Comparison of ENCODE assay signal across 29 mouse cellular contexts in genomic region chr16:56307575-56307974, GRCm38 (mm10).
DNase-seq lines count a peak whose midpoint lies in the region; ATAC-seq lines count a peak whose summit lies in the region.
"Had no signal": no experiment of that assay in that cellular context is flagged by ENCODE, and none has a peak within 500 bp of the region (broad histone marks: within the 10 kb centered on the region; RNA-seq: fewer than 3 reads in every experiment).

No protein-coding gene starts in this region.

- no peaks in the 10 kb centered on the region for H3K36me3 ChIP-seq in embryonic facial prominence, embryonic 11.5 days (replicated peaks; ENCODE audit: control insufficient read depth, insufficient read depth, low read depth, low read length)
- H3K36me3 ChIP-seq in embryonic facial prominence, embryonic 10.5 days (replicated peaks): no peaks in the 10 kb centered on the region
- H3K36me3 ChIP-seq: heart, embryonic 10.5 days; heart, embryonic 15.5 days; hindbrain, embryonic 13.5 days; limb, embryonic 10.5 days; limb, embryonic 15.5 days; liver, embryonic 13.5 days; midbrain, embryonic 13.5 days; neural tube, embryonic 13.5 days had no signal

- peak; percentile 5 for DNase-seq in embryonic facial prominence, embryonic 11.5 days (ENCODE audit: low spot score)
- no peak for DNase-seq in embryonic facial prominence, embryonic 10.5 days (ENCODE audit: low spot score)
- peak; percentile 76 for DNase-seq in kidney, adult 9 months
- peak; percentile 38 for DNase-seq in kidney, postnatal 10 days
- no peak for DNase-seq in layer of hippocampus, adult 18-20 months (ENCODE audit: low spot score in 2 of 2)
- no peak for DNase-seq in spleen, postnatal 36 days (ENCODE audit: low spot score in 2 of 2)
- DNase-seq in gastrocnemius, adult 8-10 months (ENCODE audit: low spot score in 2 of 2): no peak
- no peak for DNase-seq in heart, postnatal 4 days
- DNase-seq: adrenal gland, postnatal 14 days; cerebellum, adult 11-12 months; cerebellum, postnatal 10 days; gastrocnemius, postnatal 25 days; heart, adult 11 months; heart, postnatal 36 days; layer of hippocampus, adult 9-11 months; liver, embryonic 13.5 days; lung, adult 18-20 months; lung, postnatal 10 days; thymus, postnatal 4 days had no signal

- H3K4me1 ChIP-seq in embryonic facial prominence, embryonic 11.5 days (ENCODE audit: control insufficient read depth, insufficient read depth, low read length): no peaks in the 10 kb centered on the region
- H3K4me1 ChIP-seq in embryonic facial prominence, embryonic 10.5 days: no peaks in the 10 kb centered on the region
- H3K4me1 ChIP-seq: heart, embryonic 10.5 days; heart, embryonic 15.5 days; hindbrain, embryonic 13.5 days; liver, embryonic 13.5 days; midbrain, embryonic 13.5 days; neural tube, embryonic 13.5 days had no signal

- H3K27ac ChIP-seq in embryonic facial prominence, embryonic 11.5 days (replicated peaks; ENCODE audit: low read depth, low read length): no peak overlapping the region
- no peak overlapping the region for H3K27ac ChIP-seq in embryonic facial prominence, embryonic 10.5 days (replicated peaks)
- H3K27ac ChIP-seq: heart, embryonic 10.5 days; heart, embryonic 15.5 days; hindbrain, embryonic 13.5 days; limb, embryonic 10.5 days; limb, embryonic 15.5 days; liver, embryonic 13.5 days; macrophage; midbrain, embryonic 13.5 days; neural tube, embryonic 13.5 days had no signal

- no peak overlapping the region for H3K9ac ChIP-seq in embryonic facial prominence, embryonic 11.5 days (replicated peaks; ENCODE audit: low read length)
- H3K9ac ChIP-seq: heart, embryonic 15.5 days; hindbrain, embryonic 13.5 days; limb, embryonic 15.5 days; liver, embryonic 13.5 days; midbrain, embryonic 13.5 days; neural tube, embryonic 13.5 days had no signal

- WGBS in embryonic facial prominence, embryonic 11.5 days: 67% methylated on average over 4 of the region's 4 CpGs
- 65% methylated on average over 4 of the region's 4 CpGs for WGBS in embryonic facial prominence, embryonic 10.5 days

- no peak overlapping the region for H3K4me3 ChIP-seq in embryonic facial prominence, embryonic 11.5 days (ENCODE audit: low read depth, low read length)
- no peak overlapping the region for H3K4me3 ChIP-seq in embryonic facial prominence, embryonic 10.5 days
- H3K4me3 ChIP-seq: heart, embryonic 10.5 days; heart, embryonic 15.5 days; hindbrain, embryonic 13.5 days; limb, embryonic 10.5 days; limb, embryonic 15.5 days; liver, embryonic 13.5 days; midbrain, embryonic 13.5 days; neural tube, embryonic 13.5 days had no signal

- no peaks in the 10 kb centered on the region for H3K27me3 ChIP-seq in embryonic facial prominence, embryonic 11.5 days (ENCODE audit: control insufficient read depth, insufficient read depth, low read length)
- no peaks in the 10 kb centered on the region for H3K27me3 ChIP-seq in embryonic facial prominence, embryonic 10.5 days (replicated peaks; ENCODE audit: low read depth, poor library complexity, severe bottlenecking)
- H3K27me3 ChIP-seq: CH12.LX; heart, embryonic 15.5 days; hindbrain, embryonic 13.5 days; limb, embryonic 15.5 days; liver, embryonic 13.5 days; midbrain, embryonic 13.5 days; neural tube, embryonic 13.5 days had no signal

- no peak overlapping the region for H3K4me2 ChIP-seq in embryonic facial prominence, embryonic 11.5 days (ENCODE audit: low read depth, low read length)
- H3K4me2 ChIP-seq: heart, embryonic 15.5 days; hindbrain, embryonic 13.5 days; limb, embryonic 15.5 days; liver, embryonic 13.5 days; midbrain, embryonic 13.5 days; neural tube, embryonic 13.5 days had no signal

- no peaks in the 10 kb centered on the region for H3K9me3 ChIP-seq in embryonic facial prominence, embryonic 11.5 days (replicated peaks; ENCODE audit: control insufficient read depth, low read length)
- H3K9me3 ChIP-seq in embryonic facial prominence, embryonic 10.5 days: no peaks in the 10 kb centered on the region
- H3K9me3 ChIP-seq: heart, embryonic 10.5 days; heart, embryonic 15.5 days; hindbrain, embryonic 13.5 days; limb, embryonic 10.5 days; limb, embryonic 15.5 days; liver, embryonic 13.5 days; midbrain, embryonic 13.5 days; neural tube, embryonic 13.5 days had no signal

- no peak for ATAC-seq in embryonic facial prominence, embryonic 11.5 days (replicated peaks; ENCODE audit: insufficient number of reproducible peaks, low FRiP score, low TSS enrichment, low read depth)
- ATAC-seq: forebrain, embryonic 16.5 days; midbrain, embryonic 13.5 days had no signal

Comparison
In these comparisons a context has a peak if more than half of its experiments do, and no peak if none do; other contexts are left out.
1. DNase-seq: peak in embryonic facial prominence, embryonic 11.5 days (single experiment), kidney, adult 9 months (single experiment) and kidney, postnatal 10 days (single experiment); none in embryonic facial prominence, embryonic 10.5 days (single experiment), layer of hippocampus, adult 18-20 months (0 of 2), spleen, postnatal 36 days (0 of 2), gastrocnemius, adult 8-10 months (0 of 2) and heart, postnatal 4 days (single experiment).